In genomic region chr13:40843418-40844067, GRCm38 (mm10) we compare ENCODE assay signal across 8 mouse cellular contexts. TPM values are rescaled to one million over a fixed set of nuclear protein-coding genes. Genes with fewer than 3 reads are reported as not detected.
A peak's percentile ranks its signal among the peaks of the same experiment; 100 is the strongest.
DNase-seq lines count a peak whose midpoint lies in the region; ATAC-seq and TF ChIP-seq lines count a peak whose summit lies in the region.

No protein-coding gene starts in this region.

- no peaks in the 10 kb centered on the region for H3K79me2 ChIP-seq in myocyte (ENCODE audit: control insufficient read depth, insufficient read depth)

- no peaks in the 10 kb centered on the region for H3K4me1 ChIP-seq in midbrain, embryonic 10.5 days
- H3K4me1 ChIP-seq in midbrain, embryonic 13.5 days (replicated peaks) = no peaks in the 10 kb centered on the region
- H3K4me1 ChIP-seq in cortical plate, adult 2 months (ENCODE audit: control insufficient read depth, insufficient read depth, low read length) = no peaks in the 10 kb centered on the region
- H3K4me1 ChIP-seq in limb, embryonic 10.5 days = no peaks in the 10 kb centered on the region
- H3K4me1 ChIP-seq in stomach, embryonic 14.5 days (ENCODE audit: control insufficient read depth, insufficient read depth, low read length) = no peaks in the 10 kb centered on the region

- no peak overlapping the region for H3ac ChIP-seq in myocyte (ENCODE audit: control insufficient read depth, insufficient read length)

- no peaks in the 10 kb centered on the region for H3K9me3 ChIP-seq in midbrain, embryonic 10.5 days (replicated peaks)
- no peaks in the 10 kb centered on the region for H3K9me3 ChIP-seq in midbrain, embryonic 13.5 days
- H3K9me3 ChIP-seq in limb, embryonic 10.5 days (replicated peaks) = no peaks in the 10 kb centered on the region
- no peaks in the 10 kb centered on the region for H3K9me3 ChIP-seq in stomach, embryonic 14.5 days (ENCODE audit: control insufficient read depth, low read depth, low read length)

- no peak for TF ChIP-seq POLR2A in cortical plate, adult 2 months (IDR thresholded peaks at IDR 0.05; ENCODE audit: extremely low read depth, insufficient read depth, low read length)
- TF ChIP-seq POLR2A in myocyte (IDR thresholded peaks at IDR 0.05; ENCODE audit: insufficient read length, low read depth) = no peak

- H3K27me3 ChIP-seq in midbrain, embryonic 10.5 days (ENCODE audit: low read depth, poor library complexity, severe bottlenecking) = no peaks in the 10 kb centered on the region
- H3K27me3 ChIP-seq in midbrain, embryonic 13.5 days = peaks cover 4% of the 10 kb centered on the region; the same call in 1 of the 2 replicates
- H3K27me3 ChIP-seq in limb, embryonic 10.5 days (ENCODE audit: low read depth, poor library complexity, severe bottlenecking) = no peaks in the 10 kb centered on the region
- peaks cover 10% of the 10 kb centered on the region for H3K27me3 ChIP-seq in myocyte (ENCODE audit: control insufficient read depth, insufficient read depth, insufficient read length)
- no peaks in the 10 kb centered on the region for H3K27me3 ChIP-seq in stomach, embryonic 14.5 days (ENCODE audit: control insufficient read depth, insufficient read depth, low read length)

- ATAC-seq in midbrain, embryonic 13.5 days = no peak
- 0 out of 2 replicates have a peak, but pooled peaks have one; percentile 16 for ATAC-seq in stomach, embryonic 14.5 days (ENCODE audit: insufficient number of reproducible peaks, insufficient read depth, low FRiP score, low read depth)

- WGBS in midbrain, embryonic 10.5 days = 26% methylated on average over 5 of the region's 5 CpGs
- 27% methylated on average over 5 of the region's 5 CpGs for WGBS in midbrain, embryonic 13.5 days
- WGBS in limb, embryonic 10.5 days = 27% methylated on average over 5 of the region's 5 CpGs
- 29% methylated on average over 5 of the region's 5 CpGs for WGBS in stomach, embryonic 14.5 days

- no peak overlapping the region for H3K27ac ChIP-seq in midbrain, embryonic 10.5 days (replicated peaks)
- no peak overlapping the region for H3K27ac ChIP-seq in midbrain, embryonic 13.5 days
- no peak overlapping the region for H3K27ac ChIP-seq in cortical plate, adult 2 months (ENCODE audit: insufficient read depth, low read length)
- H3K27ac ChIP-seq in limb, embryonic 10.5 days = no peak overlapping the region
- H3K27ac ChIP-seq in stomach, embryonic 14.5 days (ENCODE audit: low read length) = no peak overlapping the region

- H3K4me2 ChIP-seq in midbrain, embryonic 13.5 days (replicated peaks) = no peak overlapping the region
- peak overlapping the region; percentile 66 for H3K4me2 ChIP-seq in myocyte (ENCODE audit: low read depth)
- 0 out of 2 replicates have a peak overlapping the region, but pooled peaks have one; percentile 22 for H3K4me2 ChIP-seq in stomach, embryonic 14.5 days (replicated peaks; ENCODE audit: low read depth, low read length)

- no peak overlapping the region for H3K4me3 ChIP-seq in midbrain, embryonic 10.5 days
- no peak overlapping the region for H3K4me3 ChIP-seq in midbrain, embryonic 13.5 days (replicated peaks)
- H3K4me3 ChIP-seq in cortical plate, adult 2 months (ENCODE audit: insufficient read depth, low read length) = no peak overlapping the region
- H3K4me3 ChIP-seq in limb, embryonic 10.5 days = 0 out of 2 replicates have a peak overlapping the region, but pooled peaks have one; percentile 16
- H3K4me3 ChIP-seq in myocyte = no peak overlapping the region
- no peak overlapping the region for H3K4me3 ChIP-seq in stomach, embryonic 14.5 days (ENCODE audit: low read depth, low read length)

- H3K36me3 ChIP-seq in midbrain, embryonic 10.5 days = no peaks in the 10 kb centered on the region
- no peaks in the 10 kb centered on the region for H3K36me3 ChIP-seq in midbrain, embryonic 13.5 days
- no peaks in the 10 kb centered on the region for H3K36me3 ChIP-seq in limb, embryonic 10.5 days
- H3K36me3 ChIP-seq in myocyte (ENCODE audit: control insufficient read depth, insufficient read depth) = no peaks in the 10 kb centered on the region
- no peaks in the 10 kb centered on the region for H3K36me3 ChIP-seq in stomach, embryonic 14.5 days (ENCODE audit: control insufficient read depth, insufficient read depth, low read length)

- TF ChIP-seq CTCF in cortical plate, adult 2 months (IDR thresholded peaks at IDR 0.05; ENCODE audit: extremely low read depth, insufficient read depth, low read length) = peak; percentile 85

- no peak overlapping the region for H3K9ac ChIP-seq in midbrain, embryonic 13.5 days (replicated peaks)
- H3K9ac ChIP-seq in stomach, embryonic 14.5 days (replicated peaks; ENCODE audit: low read depth, low read length) = no peak overlapping the region

- peak; percentile 71 for DNase-seq in midbrain, embryonic 10.5 days (ENCODE audit: low spot score)
- DNase-seq in gastrocnemius, postnatal 10 days = peak; percentile 75
- peak; percentile 72 for DNase-seq in kidney, adult 18-20 months
- DNase-seq in limb, embryonic 10.5 days (ENCODE audit: low spot score) = peak; percentile 82

TF ChIP-seq in myocyte, 11 proteins besides CTCF, POLR2A, EP300 and RAD21:
- no peak for TF ChIP-seq TCF3 (IDR thresholded peaks at IDR 0.05; ENCODE audit: insufficient read length, low read depth)
- TF ChIP-seq USF1 (IDR thresholded peaks at IDR 0.05; ENCODE audit: low read depth) = peak; percentile 94

RNA-seq across cellular contexts. Expression of gene Gcnt2, which starts 16.0 kb away (rescaled TPM):
- polyA plus RNA-seq in midbrain, embryonic 10.5 days (2016; fragmentation: Nextera tagmentation; extraction: Ambion mirVana) = 2.7 and 3.8 TPM in 2 replicates
- polyA plus RNA-seq in midbrain, embryonic 13.5 days (2015; fragmentation: Nextera tagmentation; extraction: Ambion mirVana) = 3.6 TPM in 2 replicates
- polyA plus RNA-seq in cortical plate, adult 2 months (2012; rRNA removed) = 7.1 and 9.6 TPM in 2 replicates
- total RNA-seq in gastrocnemius, postnatal 10 days (2021) = 1 to 10 TPM; 4.5 to 5.1 TPM
- 1.9 and 2.2 TPM in 2 replicates for polyA plus RNA-seq in limb, embryonic 10.5 days (2016; fragmentation: Nextera tagmentation; extraction: Ambion mirVana)
- 5.3 TPM for polyA plus RNA-seq in myocyte (2012; fragmentation: generic; extraction: Trizol)
- polyA plus RNA-seq in stomach, embryonic 14.5 days (2014; fragmentation: Nextera tagmentation; extraction: Ambion mirVana) = 8.3 and 8.4 TPM in 2 replicates
